Mouse (Mus musculus) T-helper 1 cell (primary cell): ENCODE results near the gene Ppp1r32.

Experiments
- in situ Hi-C: fragments of 300-600 bp; cut with MboI, MseI; formaldehyde crosslinking; loops from one replicate; pipeline ENCODE4 v1.15.1; 2025; ENCODE audit warnings: high pct_unique_total_duplicates

Ppp1r32 gene

GRCm38 (mm10) chr19:10482703-10483102 lies at the start of gene Ppp1r32:
Ppp1r32 (minus strand) TSS chr19:10482928.
- in situ Hi-C loops = no loop called here

GRCm38 (mm10) chr19:10530082-10530481 lies 47.4 kb upstream of the Ppp1r32 start:
- in situ Hi-C loops = loop anchor here (10.0 kb wide), 1 partner anchor 1405 kb away; no protein-coding TSS in a partner anchor

- in situ Hi-C loops = no loop called here
These were observed 43.2 kb upstream of the Ppp1r32 start, which contains the start of gene Sdhaf2 for GRCm38 (mm10) chr19:10525910-10526309. Sdhaf2 (minus strand) TSS chr19:10526142.

DNA sequence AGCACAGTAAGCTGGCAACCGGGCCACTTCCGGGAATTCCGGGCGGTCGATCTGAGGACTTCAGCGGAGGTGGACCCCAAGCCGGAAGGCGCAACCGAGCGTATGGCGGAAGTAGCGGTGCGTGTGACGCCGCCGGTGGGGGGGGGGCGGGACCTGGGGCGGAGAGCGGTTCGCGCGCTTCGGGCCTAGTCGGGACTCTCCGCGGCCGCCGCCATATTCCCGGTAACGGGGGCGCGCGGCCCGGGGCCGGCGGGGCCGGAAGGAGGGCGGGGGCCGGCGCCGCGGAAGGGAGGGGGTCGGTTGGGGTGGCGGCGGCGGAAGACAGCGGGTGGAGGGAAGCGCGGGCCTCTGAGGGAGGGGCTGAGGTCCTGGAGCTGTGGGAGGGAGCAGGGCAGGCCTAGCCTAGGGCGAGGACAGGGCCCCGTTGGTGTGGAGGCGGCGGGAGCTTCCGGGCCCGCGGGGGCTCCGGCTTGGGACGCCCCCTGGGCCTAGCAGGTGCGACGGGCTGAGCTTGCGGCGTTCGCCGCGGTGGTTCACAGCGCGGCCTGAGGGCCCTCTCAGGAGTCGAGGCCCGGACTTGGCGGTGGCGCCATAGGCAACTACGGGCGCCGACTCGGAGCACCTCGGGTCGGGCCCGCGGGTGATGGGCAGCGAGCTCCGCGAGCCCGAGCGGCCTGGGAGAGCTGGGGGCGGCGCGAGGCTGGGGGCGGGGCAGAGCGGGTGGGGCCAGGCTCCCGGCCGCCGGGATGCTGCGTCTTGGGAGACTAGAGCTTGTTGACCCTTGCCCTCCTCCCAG lies 42.6 kb upstream of the Ppp1r32 start, which contains the start of gene Cpsf7:
Cpsf7 (plus strand) TSS at position 161 of the 796 bp plus-strand sequence.
- in situ Hi-C loops = no loop called here

GRCm38 (mm10) chr19:10524784-10525105 lies 42.0 kb upstream of the Ppp1r32 start:
- in situ Hi-C loops = no loop called here

DNA sequence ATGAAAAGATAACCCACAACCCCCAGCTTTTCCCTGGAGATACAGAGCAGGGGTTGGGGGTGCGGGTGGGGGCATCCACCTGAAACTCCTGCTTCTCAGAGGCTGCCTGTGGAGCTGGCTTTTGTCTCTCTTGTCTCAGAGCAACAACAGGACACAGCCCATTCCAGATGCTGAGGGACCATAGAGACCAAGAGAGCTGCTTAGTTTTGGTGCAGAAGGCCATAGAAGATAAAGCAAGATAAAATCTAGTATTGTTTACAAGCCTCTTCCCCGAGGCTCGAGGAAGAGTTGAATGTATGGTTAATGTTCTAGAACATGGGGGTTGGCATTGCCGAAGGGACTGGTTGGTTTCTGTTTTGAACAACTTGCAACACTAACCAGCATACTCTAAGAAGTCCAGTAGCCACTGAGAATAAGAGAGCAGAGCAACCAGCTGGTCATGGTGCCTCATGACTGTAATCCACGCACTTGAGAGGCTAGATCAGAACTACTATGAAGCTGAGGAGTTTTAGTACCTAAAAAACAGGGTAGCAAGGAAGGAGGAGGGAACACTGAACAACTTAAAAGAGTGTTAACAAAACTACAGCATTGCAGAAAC lies 40.9 kb upstream of the Ppp1r32 start:
- in situ Hi-C loops = no loop called here

DNA sequence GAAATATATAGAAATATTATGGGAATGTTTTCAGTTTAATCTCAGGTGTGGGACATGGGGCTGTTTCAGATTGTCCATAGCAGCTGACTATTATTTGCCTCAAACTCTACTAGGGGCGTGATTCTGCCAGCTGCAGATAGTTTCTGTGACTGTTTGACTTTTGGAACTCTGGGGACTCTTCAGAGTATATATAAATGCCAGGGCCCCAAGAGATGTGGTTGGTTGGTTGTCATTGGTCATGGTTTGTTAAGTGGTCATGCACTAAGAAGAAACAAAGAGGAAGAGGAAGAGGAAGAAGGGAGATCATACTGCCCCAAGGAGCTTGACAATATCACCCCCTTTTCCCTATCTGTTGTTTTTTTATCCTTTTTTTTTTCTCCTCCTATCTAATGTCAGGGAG lies 39.2 kb upstream of the Ppp1r32 start:
- in situ Hi-C loops = no loop called here

DNA sequence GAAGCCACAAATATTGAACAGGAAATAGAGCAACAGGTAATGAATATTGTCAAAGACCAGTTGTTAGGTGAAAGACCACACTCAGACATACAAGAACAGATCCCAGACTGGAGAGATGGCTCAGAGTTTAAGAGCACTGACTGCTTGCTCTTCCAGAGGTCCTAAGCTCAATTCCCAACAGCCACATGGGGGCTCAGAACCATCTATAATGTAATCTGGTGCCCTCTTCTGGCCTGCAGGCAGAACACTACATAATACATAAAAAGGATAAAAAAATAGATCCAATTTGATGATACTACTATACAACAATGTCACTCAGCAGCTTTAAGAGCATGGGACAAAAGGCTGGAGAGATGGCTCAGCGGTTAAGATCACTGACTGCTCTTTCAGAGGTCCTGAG lies 37.6 kb upstream of the Ppp1r32 start:
- in situ Hi-C loops = no loop called here

DNA sequence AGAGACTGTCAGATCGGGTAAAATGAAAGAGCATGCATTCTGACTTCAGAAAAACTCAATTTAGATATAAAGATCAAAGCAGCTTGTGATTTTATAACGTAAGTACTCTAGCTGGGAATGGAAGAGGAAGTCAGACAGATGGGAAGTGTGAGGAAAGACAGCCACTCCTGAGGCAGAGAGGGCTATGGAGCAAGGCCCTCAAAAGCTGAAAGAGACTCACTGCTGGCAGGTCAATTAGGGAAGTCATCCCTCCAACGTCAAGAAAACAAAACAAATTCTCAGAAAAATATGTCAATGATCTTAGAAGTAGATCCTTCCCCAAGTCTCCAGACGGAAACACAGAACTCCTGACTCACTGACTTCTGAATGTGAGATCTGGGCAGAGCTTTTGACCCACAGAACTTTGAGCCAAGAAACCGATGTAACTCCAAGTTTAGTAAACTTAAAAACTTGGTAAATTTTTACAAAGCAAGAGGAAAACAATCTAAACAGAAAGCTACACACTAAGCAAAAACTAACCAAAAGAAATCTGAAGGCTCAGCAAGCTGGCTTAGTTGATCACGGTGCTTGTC lies 28.1 kb upstream of the Ppp1r32 start:
- in situ Hi-C loops = no loop called here

DNA sequence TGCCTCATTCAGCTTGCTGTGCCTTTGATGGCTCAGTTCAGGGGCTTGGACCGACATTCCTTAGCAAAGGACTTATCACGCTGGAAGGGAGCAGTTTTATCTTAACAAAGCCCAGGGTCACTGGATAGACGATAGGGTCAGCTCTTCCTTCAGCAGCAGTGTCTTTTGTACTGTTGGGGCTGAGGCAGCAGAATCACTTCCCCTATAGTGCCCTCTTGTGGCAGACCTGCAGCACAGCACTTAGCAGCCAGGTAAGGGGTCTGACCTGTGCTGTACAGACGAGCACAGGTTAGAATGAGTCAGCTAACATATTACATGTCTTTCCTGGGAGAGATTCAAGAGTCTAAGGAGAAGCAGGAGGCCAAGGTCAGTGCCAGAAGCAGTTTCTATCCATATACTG lies 19.8 kb upstream of the Ppp1r32 start:
- in situ Hi-C loops = no loop called here

GRCm38 (mm10) chr19:10500581-10500980 lies 17.9 kb upstream of the Ppp1r32 start:
- in situ Hi-C loops = no loop called here

GRCm38 (mm10) chr19:10497512-10498160 lies 14.9 kb upstream of the Ppp1r32 start:
- in situ Hi-C loops = no loop called here

DNA sequence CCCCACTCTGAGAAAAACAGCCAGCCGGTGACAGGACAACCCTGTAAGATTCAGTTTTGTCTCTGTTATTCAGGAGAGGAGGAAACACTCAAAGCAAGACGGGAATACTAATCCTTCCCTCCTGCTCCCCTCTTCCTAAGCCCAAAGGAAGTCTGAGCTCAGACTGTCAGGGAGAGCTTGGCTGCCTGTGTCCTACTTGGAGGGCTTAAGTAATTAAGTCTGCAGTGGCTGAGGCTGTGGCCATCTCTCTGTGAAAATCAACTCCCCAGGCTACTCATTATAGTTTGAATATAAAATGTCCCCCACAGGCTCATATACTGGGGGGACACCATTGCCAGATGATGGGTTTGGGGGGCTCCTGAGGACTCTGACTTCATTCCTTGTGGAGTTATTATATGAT lies 14.2 kb upstream of the Ppp1r32 start:
- in situ Hi-C loops = no loop called here

DNA sequence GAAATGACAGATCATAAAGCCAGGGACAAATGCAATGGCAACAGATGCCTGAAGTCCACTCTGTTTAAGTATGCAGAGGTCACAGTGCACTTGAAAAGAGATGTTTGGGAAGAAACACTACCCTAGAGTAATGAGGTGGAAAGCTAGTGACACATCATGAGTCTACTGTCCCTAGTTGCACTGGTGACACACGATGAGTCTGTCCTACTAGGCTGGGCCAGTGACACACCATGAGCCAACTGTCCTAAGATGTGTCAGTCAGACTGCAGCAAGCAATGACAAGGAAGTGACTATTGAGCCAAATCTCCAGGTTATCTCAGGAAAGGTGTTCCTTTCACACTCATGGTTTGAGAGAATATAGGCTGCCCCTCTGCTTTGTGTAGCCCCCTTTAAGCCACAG lies 12.9 kb upstream of the Ppp1r32 start:
- in situ Hi-C loops = no loop called here

DNA sequence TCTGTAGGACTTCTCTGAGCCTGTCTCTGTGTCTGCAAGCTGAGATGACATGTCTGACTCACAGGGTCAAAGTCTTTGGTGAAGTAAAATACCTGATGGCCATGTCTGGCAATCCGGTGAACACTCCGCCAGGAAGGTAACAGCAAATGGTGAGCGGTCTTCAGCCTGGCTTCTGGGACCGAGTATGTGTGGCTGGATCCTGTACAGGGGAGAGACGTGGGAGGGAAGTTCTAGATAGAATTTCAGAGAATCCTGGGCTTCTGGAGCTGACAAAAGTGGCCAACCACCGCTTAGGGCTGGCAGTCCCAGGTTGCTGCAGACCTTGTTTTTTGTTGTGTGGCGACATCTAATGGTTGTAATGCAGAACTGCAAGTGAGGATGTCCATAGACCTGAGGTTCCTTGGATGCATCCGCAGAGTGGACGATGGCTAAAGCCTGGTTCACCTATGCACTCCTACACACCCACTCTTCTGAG lies 3.6 kb upstream of the Ppp1r32 start:
- in situ Hi-C loops = loop anchor here (5.0 kb wide), 1 partner anchor 34 kb away; no protein-coding TSS in a partner anchor

- in situ Hi-C loops = no loop called here
These were observed 3.2 kb downstream of the Ppp1r32 start for GRCm38 (mm10) chr19:10479541-10479940.

GRCm38 (mm10) chr19:10473779-10474178 lies 8.9 kb downstream of the Ppp1r32 start:
- in situ Hi-C loops = no loop called here

GRCm38 (mm10) chr19:10472958-10473357 lies 9.8 kb downstream of the Ppp1r32 start:
- in situ Hi-C loops = no loop called here

GRCm38 (mm10) chr19:10469171-10469658 lies 13.5 kb downstream of the Ppp1r32 start:
- in situ Hi-C loops = no loop called here

GRCm38 (mm10) chr19:10464427-10464826 lies 18.3 kb downstream of the Ppp1r32 start:
- in situ Hi-C loops = no loop called here

GRCm38 (mm10) chr19:10461584-10461983 lies 21.1 kb downstream of the Ppp1r32 start:
- in situ Hi-C loops = no loop called here

- in situ Hi-C loops = no loop called here
These were observed 22.8 kb downstream of the Ppp1r32 start for GRCm38 (mm10) chr19:10459907-10460306.
